Mouse (Mus musculus) myocyte (in vitro differentiated cells): ENCODE results near the gene Gpr160. TPM values are rescaled to one million over a fixed set of nuclear protein-coding genes. Genes with fewer than 3 reads are reported as not detected.

Source experiments
- H3K27me3 ChIP-seq: one replicate; pipeline ENCODE4 v1.6.1; 2011; ENCODE audit not compliant: control insufficient read depth, insufficient read depth, insufficient read length
- H3K36me3 ChIP-seq: one replicate; pipeline ENCODE4 v1.6.1; 2011; ENCODE audit not compliant: control insufficient read depth, insufficient read depth
- H3K4me2 ChIP-seq: one replicate; pipeline ENCODE4 v1.6.1; 2011; ENCODE audit warnings: low read depth, control low read depth
- H3K4me3 ChIP-seq: one replicate; pipeline ENCODE4 v1.5.1; 2011; ENCODE audit warnings: mild to moderate bottlenecking, control low read depth, moderate library complexity
- H3K79me2 ChIP-seq: one replicate; pipeline ENCODE4 v1.6.1; 2011; ENCODE audit not compliant: control insufficient read depth, insufficient read depth
- H3ac ChIP-seq: one replicate; pipeline ENCODE4 v1.6.1; 2011; ENCODE audit not compliant: control insufficient read depth, insufficient read length
- CEBPB ChIP-seq: IDR thresholded peaks from 2 replicates; pipeline ENCODE4 v1.6.1; 2011; ENCODE audit warnings: mild to moderate bottlenecking, moderate library complexity; ENCODE audit not compliant: poor library complexity, insufficient read depth, severe bottlenecking
- E2F4 ChIP-seq: IDR thresholded peaks from one replicate; pipeline ENCODE4 v1.6.1; 2011; ENCODE audit warnings: mild to moderate bottlenecking, control low read depth, moderate library complexity; ENCODE audit not compliant: insufficient read depth
- MAX ChIP-seq: IDR thresholded peaks from one replicate; pipeline ENCODE4 v1.6.1; 2011; ENCODE audit warnings: low read depth, mild to moderate bottlenecking, control low read depth
- MYOD1 ChIP-seq, 3 experiments: IDR thresholded peaks; one replicate each; pipeline ENCODE4 v1.6.1; 2011; ENCODE audit warnings: control low read depth in 2 of 3, low read depth in 2 of 3, mild to moderate bottlenecking in 2 of 3, moderate library complexity in 1 of 3; ENCODE audit not compliant: insufficient read length in 2 of 3, control insufficient read depth in 1 of 3
- MYOG ChIP-seq, 3 experiments: IDR thresholded peaks; one replicate each; pipeline ENCODE4 v1.6.1; 2011; ENCODE audit warnings: control low read depth in 2 of 3, low read depth in 2 of 3, mild to moderate bottlenecking in 2 of 3; ENCODE audit not compliant: insufficient read length in 2 of 3, control insufficient read depth in 1 of 3, insufficient read depth in 1 of 3
- POLR2A ChIP-seq: IDR thresholded peaks from one replicate; pipeline ENCODE4 v1.6.1; 2011; ENCODE audit warnings: low read depth, mild to moderate bottlenecking, control low read depth, moderate library complexity; ENCODE audit not compliant: insufficient read length
- POLR2AphosphoS2 ChIP-seq: IDR thresholded peaks from one replicate; pipeline ENCODE4 v1.6.1; 2011; ENCODE audit warnings: low read depth, control low read depth; ENCODE audit not compliant: insufficient read length
- REST ChIP-seq: IDR thresholded peaks from one replicate; pipeline ENCODE4 v1.6.1; 2011; ENCODE audit warnings: mild to moderate bottlenecking, control low read depth, moderate library complexity; ENCODE audit not compliant: insufficient read depth, insufficient read length
- SRF ChIP-seq: IDR thresholded peaks from one replicate; pipeline ENCODE4 v1.6.1; 2011; ENCODE audit warnings: low read depth; ENCODE audit not compliant: control insufficient read depth, insufficient read length
- TCF12 ChIP-seq: IDR thresholded peaks from one replicate; pipeline ENCODE4 v1.6.1; 2011; ENCODE audit warnings: mild to moderate bottlenecking, control low read depth; ENCODE audit not compliant: poor library complexity, insufficient read depth, severe bottlenecking
- TCF3 ChIP-seq: IDR thresholded peaks from one replicate; pipeline ENCODE4 v1.6.1; 2011; ENCODE audit warnings: low read depth, control low read depth; ENCODE audit not compliant: insufficient read length
- USF1 ChIP-seq: IDR thresholded peaks from one replicate; pipeline ENCODE4 v1.6.1; 2011; ENCODE audit warnings: low read depth, mild to moderate bottlenecking, control low read depth, moderate library complexity
- polyA plus RNA-seq: library from polyadenylated mRNA; unstranded; fragments of >200 nt; fragmentation: generic; extraction: Trizol; gene quantifications from one replicate; pipeline ENCODE4 v1.2.1, GENCODE M21; 2012; ENCODE audit warnings: missing spikeins

The Gpr160 gene
- polyA plus RNA-seq, 1 experiment: 0.05 TPM

DNA sequence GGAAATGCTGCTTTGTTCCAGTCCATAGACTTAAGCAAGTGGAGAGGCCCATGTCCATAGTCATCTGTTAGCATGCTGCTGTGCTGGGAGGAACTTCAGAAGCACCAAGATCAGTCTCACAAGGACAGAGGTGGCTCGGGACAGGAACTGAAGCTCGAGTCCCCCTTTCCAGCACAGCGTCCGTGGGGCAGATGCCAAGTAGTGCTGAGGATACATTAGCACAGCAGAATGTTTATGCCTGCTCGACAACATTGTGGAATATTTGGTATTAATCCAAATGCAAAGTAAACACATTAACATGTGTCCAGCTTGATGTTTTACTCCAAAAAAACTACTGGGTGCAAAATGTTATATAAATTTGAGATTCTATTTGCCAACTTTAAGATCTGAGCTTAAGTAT lies 41.0 kb downstream of the Gpr160 start:
- H3K27me3 ChIP-seq: no peaks in the 10 kb centered on the region
- peaks cover 14% of the 10 kb centered on the region for H3K36me3 ChIP-seq
- H3K4me2 ChIP-seq: no peak overlapping the region
- TF ChIP-seq POLR2A: no peak
- TF ChIP-seq REST: no peak
- TF ChIP-seq USF1: no peak
- TF ChIP-seq MYOG (IDR thresholded peaks at IDR 0.05; ENCODE audit: control insufficient read depth in 1 of 3, insufficient read depth in 1 of 3, insufficient read length in 2 of 3, low read depth in 2 of 3): no peak
- no peak for TF ChIP-seq POLR2AphosphoS2
- TF ChIP-seq TCF3: no peak
- TF ChIP-seq E2F4: no peak
- TF ChIP-seq MYOD1 (IDR thresholded peaks at IDR 0.05; ENCODE audit: control insufficient read depth in 1 of 3, insufficient read length in 2 of 3, low read depth in 2 of 3): no peak
- no peak for TF ChIP-seq TCF12
- TF ChIP-seq CEBPB: no peak
- TF ChIP-seq SRF: no peak
- no peak for TF ChIP-seq MAX
- no peak overlapping the region for H3ac ChIP-seq
- H3K4me3 ChIP-seq: no peak overlapping the region
- H3K79me2 ChIP-seq: no peaks in the 10 kb centered on the region

DNA sequence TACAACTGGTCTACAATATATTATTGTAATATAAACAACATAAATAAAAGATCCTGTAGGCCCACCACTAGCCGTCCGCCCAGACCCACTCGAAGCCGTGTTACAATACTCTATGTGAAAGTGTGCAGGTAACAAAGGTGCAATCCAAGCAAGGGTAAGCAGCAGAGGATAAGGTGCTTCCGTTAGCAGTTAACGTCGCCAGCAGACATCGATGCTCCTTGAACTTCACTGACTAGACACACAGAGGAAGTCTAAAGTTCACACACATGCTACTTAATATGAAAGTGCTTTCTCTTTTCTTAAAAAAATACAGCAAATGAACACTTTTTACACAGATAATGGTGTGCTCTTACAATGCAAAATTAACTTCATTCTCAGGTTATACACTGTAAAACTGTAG lies 43.7 kb downstream of the Gpr160 start:
- Histone ChIP-seq H3K36me3 (peaks cover 13% of the 10 kb centered on the region), H3K27me3 (no peaks in the 10 kb centered on the region)

GRCm38 (mm10) chr3:30904658-30905057 lies 48.9 kb downstream of the Gpr160 start:
- no peak overlapping the region for H3ac ChIP-seq
- no peaks in the 10 kb centered on the region for H3K27me3 ChIP-seq
- H3K4me2 ChIP-seq: no peak overlapping the region
- no peak for TF ChIP-seq TCF12
- no peak for TF ChIP-seq E2F4
- no peak for TF ChIP-seq CEBPB
- no peak for TF ChIP-seq MYOD1 (IDR thresholded peaks at IDR 0.05; ENCODE audit: control insufficient read depth in 1 of 3, insufficient read length in 2 of 3, low read depth in 2 of 3)
- TF ChIP-seq SRF: no peak
- TF ChIP-seq MYOG (IDR thresholded peaks at IDR 0.05; ENCODE audit: control insufficient read depth in 1 of 3, insufficient read depth in 1 of 3, insufficient read length in 2 of 3, low read depth in 2 of 3): no peak
- TF ChIP-seq TCF3: no peak
- TF ChIP-seq REST: no peak
- no peak for TF ChIP-seq POLR2A
- H3K4me3 ChIP-seq: no peak overlapping the region
- no peaks in the 10 kb centered on the region for H3K79me2 ChIP-seq
- H3K36me3 ChIP-seq: peaks cover 43% of the 10 kb centered on the region

More for the DNA sequence above, 43.7 kb downstream of the Gpr160 start:
- H3K4me2 ChIP-seq: no peak overlapping the region
- no peaks in the 10 kb centered on the region for H3K79me2 ChIP-seq
- no peak overlapping the region for H3K4me3 ChIP-seq
- TF ChIP-seq REST (no peak), POLR2A (no peak), SRF (no peak), E2F4 (no peak), MAX (no peak)
- no peak overlapping the region for H3ac ChIP-seq

- no peaks in the 10 kb centered on the region for H3K79me2 ChIP-seq
- H3K27me3 ChIP-seq: no peaks in the 10 kb centered on the region
- no peak overlapping the region for H3K4me3 ChIP-seq
- no peak overlapping the region for H3ac ChIP-seq
- no peak overlapping the region for H3K4me2 ChIP-seq
- H3K36me3 ChIP-seq: peaks cover 51% of the 10 kb centered on the region
- TF ChIP-seq E2F4 (no peak), POLR2AphosphoS2 (no peak), SRF (no peak), TCF3 (no peak)
Measured at GRCm38 (mm10) chr3:30917160-30917559, 61.4 kb downstream of the Gpr160 start.

DNA sequence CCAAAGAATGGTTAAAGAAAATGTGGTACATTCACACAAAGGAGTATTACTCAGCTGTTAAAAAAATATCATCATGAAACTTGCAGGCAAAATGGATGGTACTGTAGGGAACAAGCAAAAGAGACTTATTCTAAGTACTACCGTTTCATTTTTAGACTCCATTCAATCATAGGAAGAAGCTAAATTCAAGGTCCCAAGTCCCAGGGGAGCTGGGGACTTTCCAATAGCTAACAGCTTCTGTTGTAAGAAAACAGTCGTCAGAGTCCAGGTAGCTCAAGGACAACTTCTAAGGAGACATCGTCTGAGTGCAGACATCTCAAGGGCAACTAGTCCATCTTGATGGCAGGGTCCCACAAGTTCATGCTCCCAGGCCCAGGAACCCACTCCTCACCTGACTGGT lies 71.9 kb downstream of the Gpr160 start:
- Histone ChIP-seq H3K27me3 (no peaks in the 10 kb centered on the region), H3K4me3 (no peak overlapping the region), H3K4me2 (no peak overlapping the region), H3K36me3 (peaks cover 31% of the 10 kb centered on the region), H3K79me2 (peaks cover 11% of the 10 kb centered on the region), H3ac (no peak overlapping the region)
- TF ChIP-seq MYOG (IDR thresholded peaks at IDR 0.05; ENCODE audit: control insufficient read depth in 1 of 3, insufficient read depth in 1 of 3, insufficient read length in 2 of 3, low read depth in 2 of 3): no peak
- TF ChIP-seq SRF: no peak
- TF ChIP-seq POLR2AphosphoS2: no peak
- TF ChIP-seq MYOD1 (IDR thresholded peaks at IDR 0.05; ENCODE audit: control insufficient read depth in 1 of 3, insufficient read length in 2 of 3, low read depth in 2 of 3): no peak
- TF ChIP-seq TCF12: no peak
- no peak for TF ChIP-seq E2F4
- TF ChIP-seq REST: no peak
- no peak for TF ChIP-seq TCF3
- TF ChIP-seq MAX: no peak
- TF ChIP-seq CEBPB: no peak
- TF ChIP-seq POLR2A: no peak
